Mouse (Mus musculus) brown adipose tissue, adult 24 weeks (tissue): ENCODE measurements around the gene Ptges3. TPM values are rescaled to one million over a fixed set of nuclear protein-coding genes. Genes with fewer than 3 reads are reported as not detected.

ENCODE experiments used
- H3K27ac ChIP-seq: fragments of 200-500 bp; replicated peaks from 2 replicates; pipeline ENCODE4 v1.5.1; 2012; ENCODE audit warnings: low read depth, mild to moderate bottlenecking, low read length
- H3K4me1 ChIP-seq: fragments of 200-500 bp; 2 replicates; pipeline ENCODE4 v1.6.1; 2012; ENCODE audit warnings: low read length, mixed read lengths; ENCODE audit not compliant: control insufficient read depth, insufficient read depth, insufficient read length
- H3K4me3 ChIP-seq: fragments of 200-500 bp; 2 replicates; pipeline ENCODE4 v1.5.1; 2012; ENCODE audit warnings: low read depth, mild to moderate bottlenecking, low read length, moderate library complexity; ENCODE audit not compliant: insufficient read depth
- polyA plus RNA-seq: library from polyadenylated mRNA; stranded (reverse); fragments of >200 nt; gene quantifications from 2 replicates; pipeline ENCODE4 v1.2.4, GENCODE M21; 2012; ENCODE audit not compliant: missing spikeins, insufficient read depth, insufficient read length

Ptges3 gene
- polyA plus RNA-seq, 1 experiment = 107 TPM

- H3K4me1 ChIP-seq = peaks cover 9% of the 10 kb centered on the region
- H3K27ac ChIP-seq = peak overlapping the region; percentile 73
- H3K4me3 ChIP-seq = peak overlapping the region; percentile 93
Measured at GRCm38 (mm10) chr10:128093496-128094294, 34.9 kb downstream of the Ptges3 start.

DNA sequence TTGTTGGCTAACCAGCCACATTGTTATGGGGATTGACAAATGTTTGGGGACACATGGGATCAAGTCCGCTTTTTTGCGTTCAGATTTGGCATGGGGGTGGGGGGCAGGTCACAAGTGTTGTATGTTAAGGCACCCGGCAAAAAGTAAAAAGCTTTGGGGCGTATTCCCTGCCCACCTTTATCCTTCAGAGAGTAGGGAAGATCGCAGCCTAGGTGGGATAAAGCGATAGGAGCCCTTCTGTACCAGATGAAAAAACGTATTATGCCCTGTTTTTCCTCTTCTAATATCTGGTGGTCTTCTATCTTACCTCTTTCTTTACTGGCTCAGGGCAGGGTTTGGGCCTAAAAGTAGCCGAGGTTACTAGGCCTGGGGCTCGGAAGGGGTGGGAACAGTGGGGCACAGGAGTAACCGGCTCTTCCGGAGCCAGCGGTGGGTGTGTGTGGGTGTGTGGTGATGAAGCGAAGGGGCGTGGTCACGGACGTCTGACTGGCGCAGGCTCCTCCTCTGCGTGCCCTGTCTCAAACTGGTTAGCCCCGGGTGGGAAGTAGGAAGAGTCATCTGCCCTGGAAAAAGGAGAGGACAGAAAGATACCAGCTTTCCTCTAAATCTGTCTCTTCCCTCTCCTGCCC is 35.7 kb downstream of the Ptges3 start:
- peak overlapping the region; percentile 93 for H3K4me3 ChIP-seq
- peaks cover 12% of the 10 kb centered on the region for H3K4me1 ChIP-seq
- peak overlapping the region; percentile 73 for H3K27ac ChIP-seq

DNA sequence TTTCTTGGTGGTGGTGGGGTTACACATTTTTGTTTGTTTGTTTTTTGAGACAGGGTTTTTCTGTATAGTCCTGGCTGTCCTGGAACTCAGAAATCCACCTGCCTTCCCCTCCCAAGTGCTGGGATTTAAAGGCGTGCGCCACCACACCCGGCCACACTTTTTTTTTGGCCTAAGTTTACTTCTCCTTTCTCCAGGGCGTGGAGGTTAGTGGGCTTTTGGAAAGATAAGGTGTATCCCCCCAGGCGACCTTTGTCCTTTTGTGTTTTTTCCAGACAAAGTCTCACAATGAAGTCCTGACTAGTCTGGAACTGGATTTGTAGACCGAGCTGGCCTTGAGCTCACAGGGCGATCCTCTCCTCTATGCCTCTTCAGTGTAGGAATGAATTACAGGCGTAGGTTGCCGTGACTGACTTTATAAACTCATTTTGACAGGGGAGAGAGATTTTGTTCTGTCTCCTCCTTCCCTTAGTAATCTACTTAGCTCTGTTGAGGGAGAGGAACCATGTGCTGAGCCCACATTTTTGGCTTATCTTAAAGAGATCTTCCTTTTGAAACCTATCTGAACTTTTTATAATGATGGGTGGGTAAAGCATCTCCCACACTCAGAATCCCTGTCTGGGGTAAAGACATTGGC is 36.4 kb downstream of the Ptges3 start:
- H3K27ac ChIP-seq = peak overlapping the region; percentile 60

DNA sequence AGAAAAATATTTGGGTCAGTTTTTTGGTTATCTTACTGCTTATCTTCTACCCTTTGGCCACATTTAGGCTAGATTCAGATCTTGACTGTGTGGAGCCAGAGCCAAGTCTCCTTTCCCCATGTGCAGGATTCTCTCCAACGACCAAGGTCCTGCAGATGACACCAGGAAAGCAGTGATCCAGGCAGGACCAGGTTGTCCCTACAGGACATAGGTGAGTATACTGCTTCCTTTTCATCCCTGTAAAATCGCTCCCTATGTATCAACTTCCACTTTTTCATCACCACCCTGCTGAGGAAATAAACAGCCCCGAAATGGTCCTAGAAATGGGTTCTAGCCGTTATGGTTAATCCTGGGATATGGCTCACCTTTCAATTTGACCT is 37.5 kb downstream of the Ptges3 start:
- Histone ChIP-seq H3K4me1 (peaks cover 12% of the 10 kb centered on the region), H3K27ac (no peak overlapping the region), H3K4me3 (peak overlapping the region; percentile 19; the same call in 1 of the 2 replicates)

More for the DNA sequence above, 36.4 kb downstream of the Ptges3 start:
- H3K4me1 ChIP-seq = peaks cover 12% of the 10 kb centered on the region
- H3K4me3 ChIP-seq = no peak overlapping the region

GRCm38 (mm10) chr10:128096693-128097586 is 38.2 kb downstream of the Ptges3 start:
- H3K4me1 ChIP-seq = peaks cover 15% of the 10 kb centered on the region
- H3K4me3 ChIP-seq = peak overlapping the region; percentile 60
- peak overlapping the region; percentile 9 for H3K27ac ChIP-seq

GRCm38 (mm10) chr10:128097587-128097971 is 38.8 kb downstream of the Ptges3 start:
- Histone ChIP-seq H3K4me3 (peak overlapping the region; percentile 60), H3K4me1 (peaks cover 16% of the 10 kb centered on the region), H3K27ac (peak overlapping the region; percentile 23)

- Histone ChIP-seq H3K27ac (no peak overlapping the region), H3K4me1 (no peaks in the 10 kb centered on the region)
Measured at GRCm38 (mm10) chr10:128110103-128110761, 51.5 kb downstream of the Ptges3 start.

GRCm38 (mm10) chr10:128111227-128111626 is 52.5 kb downstream of the Ptges3 start:
- Histone ChIP-seq H3K4me1 (no peaks in the 10 kb centered on the region), H3K4me3 (no peak overlapping the region), H3K27ac (no peak overlapping the region)

More at GRCm38 (mm10) chr10:128110103-128110761, 51.5 kb downstream of the Ptges3 start:
- no peak overlapping the region for H3K4me3 ChIP-seq

DNA sequence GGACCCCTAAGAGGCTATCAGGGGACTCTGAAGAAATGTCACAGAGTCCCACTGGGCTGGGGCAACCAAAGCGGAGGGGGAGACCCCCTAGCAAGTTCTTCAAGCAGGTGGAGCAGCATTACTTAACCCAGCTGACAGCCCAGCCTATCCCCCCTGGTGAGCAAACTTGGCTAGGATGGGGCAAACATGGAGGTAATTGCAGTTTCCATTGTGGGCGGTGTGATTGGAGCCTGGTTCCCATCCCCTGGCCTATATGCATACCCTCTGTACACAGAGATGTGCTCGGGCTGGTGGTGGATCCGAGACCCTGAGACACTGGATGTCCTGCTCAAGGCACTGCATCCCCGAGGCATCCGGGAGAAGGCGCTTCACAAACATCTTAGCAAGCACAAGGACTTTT is 65.1 kb downstream of the Ptges3 start:
- Histone ChIP-seq H3K4me1 (no peaks in the 10 kb centered on the region), H3K4me3 (no peak overlapping the region), H3K27ac (no peak overlapping the region)

DNA sequence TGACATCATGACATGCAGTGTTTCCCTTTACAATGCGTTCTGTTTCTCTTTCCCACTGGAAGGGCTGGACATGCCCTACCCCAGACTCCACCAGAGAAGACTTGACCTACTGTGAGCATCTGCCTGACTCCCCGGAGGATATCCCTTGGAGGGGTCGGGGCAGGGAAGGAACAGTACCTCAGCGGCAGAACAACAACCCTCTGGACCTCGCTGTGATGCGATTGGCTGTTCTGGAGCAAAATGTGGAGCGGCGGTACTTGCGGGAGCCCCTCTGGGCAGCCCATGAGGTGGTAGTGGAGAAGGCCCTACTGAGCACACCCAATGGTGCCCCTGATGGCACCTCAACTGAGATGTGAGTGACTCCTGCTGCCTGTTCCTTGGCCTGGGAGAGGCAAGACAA is 66.1 kb downstream of the Ptges3 start:
- H3K4me3 ChIP-seq = no peak overlapping the region
- H3K27ac ChIP-seq = no peak overlapping the region
- no peaks in the 10 kb centered on the region for H3K4me1 ChIP-seq

DNA sequence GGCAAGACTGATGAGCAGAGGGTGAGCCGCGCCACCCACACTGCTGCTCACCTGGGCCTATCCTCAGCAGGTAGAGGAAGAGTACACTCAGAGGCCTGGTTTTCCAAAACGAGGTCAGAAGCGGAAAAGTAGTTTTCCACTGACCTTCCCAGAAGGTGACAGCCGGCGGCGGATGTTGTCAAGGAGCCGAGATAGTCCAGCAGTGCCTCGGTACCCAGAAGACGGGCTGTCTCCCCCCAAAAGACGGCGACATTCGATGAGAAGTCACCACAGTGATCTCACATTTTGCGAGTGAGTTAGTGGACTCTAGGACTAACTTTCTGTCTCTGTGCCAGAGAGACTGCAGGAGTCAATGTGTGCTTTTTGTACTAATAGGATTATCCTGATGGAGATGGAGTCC is 67.2 kb downstream of the Ptges3 start:
- H3K4me1 ChIP-seq = no peaks in the 10 kb centered on the region
- H3K4me3 ChIP-seq = no peak overlapping the region
- H3K27ac ChIP-seq = no peak overlapping the region
